Mouse (Mus musculus): ENCODE data around the gene Cyb5r4. TPM values are rescaled to one million over a fixed set of nuclear protein-coding genes. Genes with fewer than 3 reads are reported as not detected.
"Not testable (repeated sequence)": the region's sequence is repeated elsewhere in the genome, so short reads cannot be mapped to it uniquely, and the experiment has no call there.

The Cyb5r4 gene
- polyA plus RNA-seq, 1 experiment from 2014 or later = 30.4 TPM

- peaks cover 14% of the 10 kb centered on the region for H3K36me3 ChIP-seq (replicated peaks; ENCODE audit: insufficient read depth, low read length)
Observed at GRCm38 (mm10) chr9:87049425-87049824, 27.6 kb downstream of the Cyb5r4 start.

GRCm38 (mm10) chr9:87055547-87056235, 33.9 kb downstream of the Cyb5r4 start:
- 87% methylated on average over 11 of the region's 11 CpGs for whole genome bisulfite sequencing (ENCODE audit: insufficient replicate concordance)
- Histone ChIP-seq H3K4me1 (ENCODE audit: insufficient read depth) (no peaks in the 10 kb centered on the region), H3K9me3 (ENCODE audit: low read length) (no peaks in the 10 kb centered on the region), H3K4me3 (ENCODE audit: low read depth, low read length) (no peak overlapping the region), H3K9ac (replicated peaks) (no peak overlapping the region), H3K27me3 (ENCODE audit: insufficient read depth, low read length) (no peaks in the 10 kb centered on the region), H3K36me3 (replicated peaks; ENCODE audit: insufficient read depth, low read length) (peaks cover 21% of the 10 kb centered on the region), H3K4me2 (ENCODE audit: low read depth, low read length) (no peak overlapping the region), H3K27ac (ENCODE audit: low read depth) (no peak overlapping the region)
- TF ChIP-seq EP300 (IDR thresholded peaks at IDR 0.05; ENCODE audit: low read depth) = no peak
- no peak for TF ChIP-seq CTCF (IDR thresholded peaks at IDR 0.05; ENCODE audit: low read depth)
- ATAC-seq (no peak), DNase-seq (no peak)

More at GRCm38 (mm10) chr9:87049425-87049824, 27.6 kb downstream of the Cyb5r4 start:
- DNase-seq (no peak), ATAC-seq (no peak)
- no peak overlapping the region for H3K27ac ChIP-seq (ENCODE audit: low read depth)
- no peak overlapping the region for H3K4me3 ChIP-seq (ENCODE audit: low read depth, low read length)
- H3K4me2 ChIP-seq (ENCODE audit: low read depth, low read length) = no peak overlapping the region
- no peaks in the 10 kb centered on the region for H3K4me1 ChIP-seq (ENCODE audit: insufficient read depth)
- TF ChIP-seq CTCF (IDR thresholded peaks at IDR 0.05; ENCODE audit: low read depth) (no peak), EP300 (IDR thresholded peaks at IDR 0.05; ENCODE audit: low read depth) (no peak)
- WGBS (ENCODE audit: insufficient replicate concordance) = 77% methylated on average over 4 of the region's 4 CpGs
- no peaks in the 10 kb centered on the region for H3K27me3 ChIP-seq (ENCODE audit: insufficient read depth, low read length)
- no peaks in the 10 kb centered on the region for H3K9me3 ChIP-seq (ENCODE audit: low read length)
- H3K9ac ChIP-seq (replicated peaks) = no peak overlapping the region

- ATAC-seq (no peak), DNase-seq (no peak)
- H3K9me3 ChIP-seq (ENCODE audit: low read length) = no peaks in the 10 kb centered on the region
- no peak overlapping the region for H3K27ac ChIP-seq (ENCODE audit: low read depth)
- no peak for TF ChIP-seq CTCF (IDR thresholded peaks at IDR 0.05; ENCODE audit: low read depth)
- TF ChIP-seq EP300 (IDR thresholded peaks at IDR 0.05; ENCODE audit: low read depth) = no peak
- H3K36me3 ChIP-seq (replicated peaks; ENCODE audit: insufficient read depth, low read length) = peaks cover 23% of the 10 kb centered on the region
- H3K27me3 ChIP-seq (ENCODE audit: insufficient read depth, low read length) = no peaks in the 10 kb centered on the region
- H3K4me1 ChIP-seq (ENCODE audit: insufficient read depth) = no peaks in the 10 kb centered on the region
- no peak overlapping the region for H3K4me3 ChIP-seq (ENCODE audit: low read depth, low read length)
- WGBS (ENCODE audit: insufficient replicate concordance) = 80% methylated on average over 5 of the region's 5 CpGs
- no peak overlapping the region for H3K4me2 ChIP-seq (ENCODE audit: low read depth, low read length)
- no peak overlapping the region for H3K9ac ChIP-seq (replicated peaks)
Observed at GRCm38 (mm10) chr9:87062337-87062736, 40.5 kb downstream of the Cyb5r4 start.

GRCm38 (mm10) chr9:87068160-87068559, 46.3 kb downstream of the Cyb5r4 start:
- WGBS (ENCODE audit: insufficient replicate concordance) = 69% methylated on average over 1 of the region's 1 CpGs
- Histone ChIP-seq H3K4me1 (ENCODE audit: insufficient read depth) (no peaks in the 10 kb centered on the region), H3K27ac (ENCODE audit: low read depth) (0 out of 2 replicates have a peak overlapping the region, but pooled peaks have one; percentile 34), H3K9me3 (ENCODE audit: low read length) (no peaks in the 10 kb centered on the region), H3K27me3 (ENCODE audit: insufficient read depth, low read length) (no peaks in the 10 kb centered on the region), H3K4me2 (ENCODE audit: low read depth, low read length) (no peak overlapping the region), H3K9ac (replicated peaks) (no peak overlapping the region), H3K36me3 (replicated peaks; ENCODE audit: insufficient read depth, low read length) (peaks cover 16% of the 10 kb centered on the region), H3K4me3 (ENCODE audit: low read depth, low read length) (no peak overlapping the region)
- 0 out of 2 replicates have a peak, but pooled peaks have one; percentile 36 for ATAC-seq
- no peak for DNase-seq
- no peak for TF ChIP-seq EP300 (IDR thresholded peaks at IDR 0.05; ENCODE audit: low read depth)
- TF ChIP-seq CTCF (IDR thresholded peaks at IDR 0.05; ENCODE audit: low read depth) = no peak

GRCm38 (mm10) chr9:87071566-87071965, 49.8 kb downstream of the Cyb5r4 start:
- not testable (repeated sequence) for H3K27ac ChIP-seq (ENCODE audit: low read depth); DNase-seq
- 63% methylated on average over 3 of the region's 3 CpGs for WGBS (ENCODE audit: insufficient replicate concordance)

GRCm38 (mm10) chr9:87077919-87078318, 56.1 kb downstream of the Cyb5r4 start:
- no peak overlapping the region for H3K4me2 ChIP-seq (ENCODE audit: low read depth, low read length)
- TF ChIP-seq EP300 (IDR thresholded peaks at IDR 0.05; ENCODE audit: low read depth) (no peak), CTCF (IDR thresholded peaks at IDR 0.05; ENCODE audit: low read depth) (no peak)
- DNase-seq (no peak), ATAC-seq (no peak)
- H3K27ac ChIP-seq (ENCODE audit: low read depth) = no peak overlapping the region
- no peaks in the 10 kb centered on the region for H3K27me3 ChIP-seq (ENCODE audit: insufficient read depth, low read length)
- no peaks in the 10 kb centered on the region for H3K4me1 ChIP-seq (ENCODE audit: insufficient read depth)
- H3K9me3 ChIP-seq (ENCODE audit: low read length) = no peaks in the 10 kb centered on the region
- 0 out of 2 replicates have a peak, but pooled peaks cover 5% of the 10 kb centered on the region for H3K36me3 ChIP-seq (replicated peaks; ENCODE audit: insufficient read depth, low read length)
- WGBS (ENCODE audit: insufficient replicate concordance) = 59% methylated on average over 2 of the region's 2 CpGs
- no peak overlapping the region for H3K9ac ChIP-seq (replicated peaks)
- no peak overlapping the region for H3K4me3 ChIP-seq (ENCODE audit: low read depth, low read length)

More at GRCm38 (mm10) chr9:87071566-87071965, 49.8 kb downstream of the Cyb5r4 start:
- H3K4me2 ChIP-seq (ENCODE audit: low read depth, low read length); H3K4me3 ChIP-seq (ENCODE audit: low read depth, low read length); H3K27me3 ChIP-seq (ENCODE audit: insufficient read depth, low read length); H3K9me3 ChIP-seq (ENCODE audit: low read length); H3K4me1 ChIP-seq (ENCODE audit: insufficient read depth); H3K9ac ChIP-seq (replicated peaks); ATAC-seq: not testable (repeated sequence)
- H3K36me3 ChIP-seq (replicated peaks; ENCODE audit: insufficient read depth, low read length) = peaks cover 11% of the 10 kb centered on the region; the same call in 1 of the 2 replicates

All from liver, postnatal 0 days (tissue).